Mouse (Mus musculus): ENCODE data around the gene Rapgef6.

GRCm38 (mm10) chr11:54542414-54542813 is 19.8 kb downstream of the Rapgef6 start:
- TF ChIP-seq CTCF (IDR thresholded peaks at IDR 0.05; ENCODE audit: extremely low read depth, insufficient read depth, insufficient read length, insufficient replicate concordance) (no peak), POLR2A (IDR thresholded peaks at IDR 0.05; ENCODE audit: low read depth, low read length) (no peak)

Data from spleen, adult 2 months (tissue).